Mouse (Mus musculus): ENCODE results near the gene Rcor1. TPM values are rescaled to one million over a fixed set of nuclear protein-coding genes. Genes with fewer than 3 reads are reported as not detected.

Rcor1 gene
- polyA plus RNA-seq, 1 experiment from 2014 or later = 9.7 TPM

Other genes starting within 250 kb of the Rcor1 start
- gene Mok, start 198.4 kb upstream of the Rcor1 start, polyA plus RNA-seq (2015; fragmentation: Nextera tagmentation; extraction: Ambion mirVana) = 7.2 and 8.2 TPM in 2 replicates
- gene Zfp839, start 189.1 kb upstream of the Rcor1 start, polyA plus RNA-seq (2015; fragmentation: Nextera tagmentation; extraction: Ambion mirVana) = 6.4 and 7.1 TPM in 2 replicates
- gene Cinp, start 150.2 kb upstream of the Rcor1 start, polyA plus RNA-seq (2015; fragmentation: Nextera tagmentation; extraction: Ambion mirVana) = 79.9 and 82.9 TPM in 2 replicates
- 3.6 and 4.5 TPM in 2 replicates for gene Tecpr2, start 150.1 kb upstream of the Rcor1 start, polyA plus RNA-seq (2015; fragmentation: Nextera tagmentation; extraction: Ambion mirVana)
- gene Ankrd9, start 60.3 kb upstream of the Rcor1 start, polyA plus RNA-seq (2015; fragmentation: Nextera tagmentation; extraction: Ambion mirVana) = 14.8 and 16.7 TPM in 2 replicates
- 8.9 and 10.6 TPM in 2 replicates for gene Traf3, start 127.0 kb downstream of the Rcor1 start, polyA plus RNA-seq (2015; fragmentation: Nextera tagmentation; extraction: Ambion mirVana)
- gene 4930595D18Rik, start 145.1 kb downstream of the Rcor1 start, polyA plus RNA-seq (2015; fragmentation: Nextera tagmentation; extraction: Ambion mirVana) = not detected in 2 replicates
- gene Amn, start 231.7 kb downstream of the Rcor1 start, polyA plus RNA-seq (2015; fragmentation: Nextera tagmentation; extraction: Ambion mirVana) = 70.7 and 87.7 TPM in 2 replicates

Data from kidney, embryonic 16.5 days (tissue).